In the genomic region with DNA sequence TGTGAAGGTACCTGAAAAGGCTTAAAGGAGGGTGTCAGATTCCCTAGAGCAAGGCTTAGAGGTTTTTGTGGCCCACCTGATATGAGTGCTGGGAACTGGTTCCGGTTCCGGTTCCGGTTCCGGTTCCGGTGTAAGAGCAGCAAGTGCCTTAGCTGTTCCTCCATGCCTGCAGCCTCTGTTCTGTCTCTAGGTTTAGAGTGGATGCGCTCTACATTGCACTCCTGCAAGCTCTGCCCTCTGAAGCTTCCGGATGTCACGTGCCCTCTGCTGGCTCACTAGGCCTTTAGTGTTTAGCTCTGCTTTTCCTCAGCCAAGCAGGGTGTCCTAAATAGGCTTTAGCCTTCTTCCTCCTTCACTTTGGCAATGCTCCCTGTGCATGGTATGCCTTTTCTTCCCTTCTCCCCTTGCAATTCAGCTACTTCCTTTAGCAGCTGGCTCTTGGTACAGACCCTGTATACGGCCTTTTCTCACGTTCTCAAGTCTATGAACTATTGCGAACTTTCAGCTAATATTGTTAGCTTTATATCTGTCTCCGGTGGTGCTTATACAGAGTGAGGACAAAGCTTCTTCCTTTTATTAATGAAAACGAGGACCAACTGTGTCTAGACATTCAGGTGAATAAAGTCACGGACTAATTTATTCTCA, we compare ENCODE assay signal across 8 mouse cellular contexts. TPM values are rescaled to one million over a fixed set of nuclear protein-coding genes. Genes with fewer than 3 reads are reported as not detected.
DNase-seq lines count a peak whose midpoint lies in the region; ATAC-seq and TF ChIP-seq lines count a peak whose summit lies in the region.

No protein-coding gene starts in this region.

- peaks cover 12% of the 10 kb centered on the region for H3K79me2 ChIP-seq in MEL (ENCODE audit: control insufficient read depth, insufficient read depth, low read length, poor library complexity)

- TF ChIP-seq EP300 in MEL (IDR thresholded peaks at IDR 0.05; ENCODE audit: low read depth in 1 of 2, low read length in 2 of 2): no peak

- ATAC-seq in hindbrain, embryonic 12.5 days (ENCODE audit: low FRiP score): no peak

- DNase-seq in MEL (ENCODE audit: low read depth, low spot score): peak; percentile 96
- peak; percentile 67 for DNase-seq in cerebellum, adult 9-10 months
- peak; percentile 47 to 51 for DNase-seq in frontal cortex, postnatal 10 days (ENCODE audit: low spot score in 2 of 2)
- DNase-seq in layer of hippocampus, postnatal 36 days: peak; percentile 36 to 49
- DNase-seq in lung, postnatal 14 days: peak; percentile 54
- DNase-seq in retina, embryonic 14.5 days (ENCODE audit: low spot score): peak; percentile 60
- DNase-seq in thymus, postnatal 36 days: peak; percentile 70 to 81

- TF ChIP-seq POLR2A in MEL (IDR thresholded peaks at IDR 0.05; ENCODE audit: control insufficient read depth in 1 of 2, insufficient read depth in 1 of 2, low read depth in 1 of 2, low read length in 2 of 2, poor library complexity in 1 of 2): peak; percentile 48 to 85; a peak in 3 of 4 replicates

- peak overlapping the region; percentile 86 for H3K27ac ChIP-seq in MEL (ENCODE audit: control insufficient read depth, low read depth, low read length)
- peak overlapping the region; percentile 81 for H3K27ac ChIP-seq in hindbrain, embryonic 12.5 days

- no peaks in the 10 kb centered on the region for H3K27me3 ChIP-seq in MEL (ENCODE audit: control insufficient read depth in 1 of 2, insufficient read depth in 2 of 2, low read length in 2 of 2)
- H3K27me3 ChIP-seq in hindbrain, embryonic 12.5 days: no peaks in the 10 kb centered on the region

- peaks cover 0 to 12% of the 10 kb centered on the region in 2 experiments; a peak in 2 of 4 replicates for H3K36me3 ChIP-seq in MEL (ENCODE audit: control insufficient read depth in 1 of 2, insufficient read depth in 2 of 2, low read length in 2 of 2)
- peaks cover 8% of the 10 kb centered on the region for H3K36me3 ChIP-seq in hindbrain, embryonic 12.5 days

- peaks cover 2 to 3% of the 10 kb centered on the region in 2 experiments; a peak in 1 of 4 replicates for H3K4me1 ChIP-seq in MEL (ENCODE audit: control insufficient read depth in 1 of 2, insufficient read depth in 2 of 2, low read length in 2 of 2)
- peaks cover 26% of the 10 kb centered on the region for H3K4me1 ChIP-seq in hindbrain, embryonic 12.5 days

- peak overlapping the region; percentile 56 for H3K9ac ChIP-seq in MEL (ENCODE audit: control insufficient read depth, low read depth, low read length, poor library complexity, severe bottlenecking)
- 0 out of 2 replicates have a peak overlapping the region, but pooled peaks have one; percentile 41 for H3K9ac ChIP-seq in hindbrain, embryonic 12.5 days

- 28% methylated on average over 14 of the region's 14 CpGs for WGBS in hindbrain, embryonic 12.5 days

- peak in 2 of 3 experiments; percentile 2 to 23; a peak in 2 of 6 replicates for TF ChIP-seq CTCF in MEL (IDR thresholded peaks at IDR 0.05 in 2 of 3, conservative IDR thresholded peaks at IDR 0.05 in 1 of 3; ENCODE audit: control insufficient read depth in 1 of 3, insufficient read depth in 1 of 3, low read depth in 2 of 3, low read length in 3 of 3, poor library complexity in 1 of 3, severe bottlenecking in 1 of 3)

- no peaks in the 10 kb centered on the region for H3K9me3 ChIP-seq in MEL (replicated peaks; ENCODE audit: insufficient read depth, low read length)
- no peaks in the 10 kb centered on the region for H3K9me3 ChIP-seq in hindbrain, embryonic 12.5 days (replicated peaks)

- no peak for TF ChIP-seq RAD21 in MEL (IDR thresholded peaks at IDR 0.05; ENCODE audit: low read depth, low read length)

- peak overlapping the region; percentile 42 to 70 for H3K4me3 ChIP-seq in MEL (ENCODE audit: control insufficient read depth in 1 of 2, insufficient read depth in 1 of 2, low read depth in 2 of 2, low read length in 2 of 2)
- H3K4me3 ChIP-seq in hindbrain, embryonic 12.5 days: peak overlapping the region; percentile 99

- peak overlapping the region; percentile 90 for H3K4me2 ChIP-seq in hindbrain, embryonic 12.5 days (replicated peaks)

TF ChIP-seq in MEL, 35 proteins besides CTCF, POLR2A, EP300 and RAD21 (continues in another document):
- peak; percentile 89 for TF ChIP-seq MYC (IDR thresholded peaks at IDR 0.05; ENCODE audit: low read depth, low read length)
- TF ChIP-seq UBTF (IDR thresholded peaks at IDR 0.05; ENCODE audit: borderline replicate concordance, insufficient read depth, low read depth, low read length): no peak
- TF ChIP-seq TCF12 (IDR thresholded peaks at IDR 0.05; ENCODE audit: low read depth, low read length): peak; percentile 53
- peak; percentile 35; the same call in 1 of the 2 replicates for TF ChIP-seq RCOR1 (IDR thresholded peaks at IDR 0.05; ENCODE audit: low read depth, low read length)
- TF ChIP-seq TBP (IDR thresholded peaks at IDR 0.05; ENCODE audit: low read depth, low read length): peak; percentile 78
- no peak for TF ChIP-seq SIN3A (IDR thresholded peaks at IDR 0.05; ENCODE audit: low read length)
- TF ChIP-seq MEF2A (IDR thresholded peaks at IDR 0.05; ENCODE audit: extremely low read depth, insufficient replicate concordance, low read depth, low read length, poor library complexity, severe bottlenecking): no peak
- no peak; the same call in 1 of the 2 replicates for TF ChIP-seq KAT2A (conservative IDR thresholded peaks at IDR 0.05; ENCODE audit: low read depth, low read length)
- peak; percentile 95 for TF ChIP-seq BHLHE40 (IDR thresholded peaks at IDR 0.05; ENCODE audit: borderline replicate concordance, low read depth, low read length)
- TF ChIP-seq SMC3 (IDR thresholded peaks at IDR 0.05; ENCODE audit: low read depth, low read length): no peak
- peak; percentile 16; the same call in 1 of the 2 replicates for TF ChIP-seq NRF1 (IDR thresholded peaks at IDR 0.05; ENCODE audit: insufficient read depth, low read depth, low read length, poor library complexity, severe bottlenecking)
- no peak for TF ChIP-seq GATA1 (IDR thresholded peaks at IDR 0.05; ENCODE audit: low read depth, low read length)
- no peak for TF ChIP-seq ZC3H11A (IDR thresholded peaks at IDR 0.05; ENCODE audit: low read depth, low read length)
- TF ChIP-seq E2F4 (IDR thresholded peaks at IDR 0.05; ENCODE audit: borderline replicate concordance, low read depth, low read length): no peak
- TF ChIP-seq MAX (IDR thresholded peaks at IDR 0.05; ENCODE audit: low read length): peak; percentile 97
- peak; percentile 69 to 88; a peak in 3 of 4 replicates for TF ChIP-seq USF2 (IDR thresholded peaks at IDR 0.05; ENCODE audit: borderline replicate concordance in 1 of 2, insufficient read depth in 1 of 2, low read depth in 1 of 2, low read length in 2 of 2)
- TF ChIP-seq MYB (IDR thresholded peaks at IDR 0.05; ENCODE audit: low read depth, low read length): no peak
- TF ChIP-seq JUND (IDR thresholded peaks at IDR 0.05; ENCODE audit: low read depth, low read length): no peak
- TF ChIP-seq ETS1 (IDR thresholded peaks at IDR 0.05; ENCODE audit: low read depth, low read length): peak; percentile 38; the same call in 1 of the 2 replicates
- TF ChIP-seq MAFK (IDR thresholded peaks at IDR 0.05; ENCODE audit: borderline replicate concordance, low read depth, low read length): no peak
- 0 out of 2 replicates have a peak, but pooled peaks have one; percentile 29 for TF ChIP-seq MAZ (IDR thresholded peaks at IDR 0.05; ENCODE audit: low read depth, low read length)
- peak; percentile 99 for TF ChIP-seq USF1 (IDR thresholded peaks at IDR 0.05; ENCODE audit: low read depth, low read length)
- no peak for TF ChIP-seq CHD2 (IDR thresholded peaks at IDR 0.05; ENCODE audit: low read length)
- TF ChIP-seq POLR2AphosphoS5 (IDR thresholded peaks at IDR 0.05; ENCODE audit: borderline replicate concordance, low read depth, low read length): no peak; the same call in 1 of the 2 replicates
- peak; percentile 61 for TF ChIP-seq NELFE (IDR thresholded peaks at IDR 0.05; ENCODE audit: low read depth, low read length)
- no peak for TF ChIP-seq GABPA (IDR thresholded peaks at IDR 0.05; ENCODE audit: low read depth, low read length)

RNA-seq across cellular contexts. Expression of a gene that starts 1.0 kb away (rescaled TPM):
- 10.2 and 12.2 TPM in 2 replicates for total RNA-seq in MEL (2012; rRNA removed)
- 10 to 100 TPM in 1 of 2 experiments, not detected in 1; 30.3 TPM for polyA plus RNA-seq in MEL (2012; ENCODE audit: insufficient read depth in 1 of 2, insufficient read length in 2 of 2, low read depth in 1 of 2, low replicate concordance in 2 of 2, missing spikeins in 1 of 2)
- 35.3 and 39.4 TPM in 2 replicates for polyA plus RNA-seq in hindbrain, embryonic 12.5 days (2016; fragmentation: Nextera tagmentation; extraction: Ambion mirVana)
- total RNA-seq in layer of hippocampus, postnatal 36 days (2021): 10 to 100 TPM; 60.3 to 69.8 TPM

RNA-seq across cellular contexts. Expression of a gene that starts 3.1 kb away (rescaled TPM):
- 4.9 and 5.7 TPM in 2 replicates for total RNA-seq in MEL (2012; rRNA removed)
- 10 to 100 TPM in 1 of 2 experiments, not detected in 1; 18.4 TPM for polyA plus RNA-seq in MEL (2012; ENCODE audit: insufficient read depth in 1 of 2, insufficient read length in 2 of 2, low read depth in 1 of 2, low replicate concordance in 2 of 2, missing spikeins in 1 of 2)
- 81.4 and 83.5 TPM in 2 replicates for polyA plus RNA-seq in hindbrain, embryonic 12.5 days (2016; fragmentation: Nextera tagmentation; extraction: Ambion mirVana)
- total RNA-seq in layer of hippocampus, postnatal 36 days (2021): 10 to 100 TPM; 63.5 to 69.2 TPM

RNA-seq across cellular contexts. Expression of a gene that starts 37.2 kb away (rescaled TPM):
- total RNA-seq in MEL (2012; rRNA removed): not detected in 2 replicates
- under 1 TPM in 1 of 2 experiments, not detected in 1; 0.10 TPM for polyA plus RNA-seq in MEL (2012; ENCODE audit: insufficient read depth in 1 of 2, insufficient read length in 2 of 2, low read depth in 1 of 2, low replicate concordance in 2 of 2, missing spikeins in 1 of 2)
- not detected in 2 replicates for polyA plus RNA-seq in hindbrain, embryonic 12.5 days (2016; fragmentation: Nextera tagmentation; extraction: Ambion mirVana)
- total RNA-seq in layer of hippocampus, postnatal 36 days (2021): 1 to 10 TPM; 2.0 to 2.8 TPM

RNA-seq across cellular contexts. Expression of a gene that starts 39.6 kb away (rescaled TPM):
- total RNA-seq in MEL (2012; rRNA removed): 49.5 and 54.8 TPM in 2 replicates
- polyA plus RNA-seq in MEL (2012; ENCODE audit: insufficient read depth in 1 of 2, insufficient read length in 2 of 2, low read depth in 1 of 2, low replicate concordance in 2 of 2, missing spikeins in 1 of 2): 10 to 100 TPM in 1 of 2 experiments, not detected in 1; 53.3 TPM
- 11.8 and 13.5 TPM in 2 replicates for polyA plus RNA-seq in hindbrain, embryonic 12.5 days (2016; fragmentation: Nextera tagmentation; extraction: Ambion mirVana)
- total RNA-seq in layer of hippocampus, postnatal 36 days (2021): 10 to 100 TPM; 16.0 to 18.4 TPM

RNA-seq across cellular contexts. Expression of a gene that starts 43.8 kb away (rescaled TPM):
- total RNA-seq in MEL (2012; rRNA removed): 0.31 TPM in 1 of 2 replicates, not detected in the other
- polyA plus RNA-seq in MEL (2012; ENCODE audit: insufficient read depth in 1 of 2, insufficient read length in 2 of 2, low read depth in 1 of 2, low replicate concordance in 2 of 2, missing spikeins in 1 of 2): under 1 TPM in 1 of 2 experiments, not detected in 1; 0.38 TPM
- polyA plus RNA-seq in hindbrain, embryonic 12.5 days (2016; fragmentation: Nextera tagmentation; extraction: Ambion mirVana): 1.1 and 1.3 TPM in 2 replicates
- total RNA-seq in layer of hippocampus, postnatal 36 days (2021): 1 to 10 TPM; 5.8 to 8.7 TPM

Comparison
In these comparisons a context has a peak if more than half of its experiments do, and no peak if none do; other contexts are left out.
1. DNase-seq: peak in every context shown above with its lines; median percentile 96 in MEL; 76 in thymus, postnatal 36 days; 67 in cerebellum, adult 9-10 months; 60 in retina, embryonic 14.5 days; 54 in lung, postnatal 14 days; 49 in frontal cortex, postnatal 10 days; 42 in layer of hippocampus, postnatal 36 days.